Mouse (Mus musculus) cerebellum, adult 11-12 months (tissue): ENCODE measurements at regions not wholly inside any gene's neighbourhood (a gene's known extent, or its start where the extent isn't known, plus 50 kb on each side); places are given as distances from the start of the nearest gene placed in this dataset.
"Not testable (repeated sequence)": the region's sequence is repeated elsewhere in the genome, so short reads cannot be mapped to it uniquely, and the experiment has no call there.

Experiments
- DNase-seq: peaks from one replicate; pipeline ENCODE4 v3.0.0; 2022

- no peak for DNase-seq
Observed at GRCm38 (mm10) chr10:38458975-38459374, 362.6 kb downstream of the Rfpl4b start.

GRCm38 (mm10) chr10:38458424-38458823 lies 363.2 kb downstream of the Rfpl4b start:
- DNase-seq: no peak

GRCm38 (mm10) chr10:38456786-38457185 lies 364.8 kb downstream of the Rfpl4b start:
- no peak for DNase-seq

- DNase-seq: no peak
Observed at GRCm38 (mm10) chr10:38449263-38449662, 372.3 kb downstream of the Rfpl4b start.

- DNase-seq: no peak
Observed at GRCm38 (mm10) chr10:38447706-38448105, 373.9 kb downstream of the Rfpl4b start.

- DNase-seq: no peak
Observed at GRCm38 (mm10) chr10:38447256-38447655, 374.3 kb downstream of the Rfpl4b start.

- no peak for DNase-seq
Observed at GRCm38 (mm10) chr10:38439286-38439685, 382.3 kb downstream of the Rfpl4b start.

GRCm38 (mm10) chr10:38436907-38437306 lies 384.7 kb downstream of the Rfpl4b start:
- no peak for DNase-seq

GRCm38 (mm10) chr10:38421541-38421940 lies 400.0 kb downstream of the Rfpl4b start:
- DNase-seq: no peak

- DNase-seq: no peak
Observed at GRCm38 (mm10) chr10:38419771-38420170, 401.8 kb downstream of the Rfpl4b start.

- DNase-seq: no peak
Observed at GRCm38 (mm10) chr10:38383161-38383560, 438.4 kb downstream of the Rfpl4b start.

GRCm38 (mm10) chr10:38381873-38382296 lies 439.7 kb downstream of the Rfpl4b start:
- DNase-seq: peak; percentile 19

- no peak for DNase-seq
Observed at GRCm38 (mm10) chr10:38380388-38380787, 441.2 kb downstream of the Rfpl4b start.

- DNase-seq: peak; percentile 2
Observed at GRCm38 (mm10) chr10:38366776-38367175, 454.8 kb downstream of the Rfpl4b start.

GRCm38 (mm10) chr10:38364876-38365275 lies 456.7 kb downstream of the Rfpl4b start:
- no peak for DNase-seq

- no peak for DNase-seq
Observed at GRCm38 (mm10) chr10:38357539-38358232, 463.9 kb downstream of the Rfpl4b start.

GRCm38 (mm10) chr10:38353973-38354372 lies 467.6 kb downstream of the Rfpl4b start:
- no peak for DNase-seq

GRCm38 (mm10) chr10:38353526-38353925 lies 468.1 kb downstream of the Rfpl4b start:
- no peak for DNase-seq

GRCm38 (mm10) chr10:38347029-38347428 lies 474.6 kb downstream of the Rfpl4b start:
- DNase-seq: not testable (repeated sequence)

GRCm38 (mm10) chr10:38340406-38341175 lies 481.0 kb downstream of the Rfpl4b start:
- DNase-seq: no peak

GRCm38 (mm10) chr10:38308716-38309392 lies 512.7 kb downstream of the Rfpl4b start:
- no peak for DNase-seq

GRCm38 (mm10) chr10:38295724-38296123 lies 525.9 kb downstream of the Rfpl4b start:
- DNase-seq: no peak

- no peak for DNase-seq
Observed at GRCm38 (mm10) chr10:38288689-38289283, 532.8 kb downstream of the Rfpl4b start.
